Mouse (Mus musculus): ENCODE data around the gene H2-Q7. TPM values are rescaled to one million over a fixed set of nuclear protein-coding genes. Genes with fewer than 3 reads are reported as not detected.
"Not testable (repeated sequence)": the region's sequence is repeated elsewhere in the genome, so short reads cannot be mapped to it uniquely, and the experiment has no call there.

H2-Q7 gene
- 1 to 10 TPM; 5.0 to 5.7 TPM for total RNA-seq (2021)
- 59.2 and 61.8 TPM in 2 replicates for polyA plus RNA-seq (2012; rRNA removed)
- long read RNA-seq, partial matches to known transcripts = 0 of 2 reads
- long read RNA-seq, other reads (novel, unspliced or antisense) = 0 of 2 reads

DNA sequence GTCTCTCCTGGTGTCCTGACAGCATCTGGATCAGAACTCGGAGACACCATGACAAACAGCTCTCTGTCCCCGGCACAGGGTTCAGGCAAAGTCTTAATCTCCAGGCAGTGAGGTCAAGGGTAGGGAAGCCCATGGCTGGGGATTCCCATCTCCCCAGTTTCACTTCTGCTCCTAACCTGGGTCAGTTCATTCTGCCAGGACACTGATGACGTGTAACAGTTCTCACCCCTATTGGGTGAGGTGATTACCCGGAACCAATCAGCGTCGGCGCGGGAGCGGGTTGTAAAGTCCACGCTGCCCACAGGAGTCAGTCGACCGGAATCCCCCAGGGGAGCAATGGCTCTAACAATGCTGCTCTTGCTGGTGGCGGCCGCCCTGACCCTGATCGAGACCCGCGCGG is at the start of gene H2-Q7:
Gene H2-Q7, plus strand, starts transcription at position 271 of the 400 bp plus-strand sequence.
- peak; percentile 89 for DNase-seq

DNA sequence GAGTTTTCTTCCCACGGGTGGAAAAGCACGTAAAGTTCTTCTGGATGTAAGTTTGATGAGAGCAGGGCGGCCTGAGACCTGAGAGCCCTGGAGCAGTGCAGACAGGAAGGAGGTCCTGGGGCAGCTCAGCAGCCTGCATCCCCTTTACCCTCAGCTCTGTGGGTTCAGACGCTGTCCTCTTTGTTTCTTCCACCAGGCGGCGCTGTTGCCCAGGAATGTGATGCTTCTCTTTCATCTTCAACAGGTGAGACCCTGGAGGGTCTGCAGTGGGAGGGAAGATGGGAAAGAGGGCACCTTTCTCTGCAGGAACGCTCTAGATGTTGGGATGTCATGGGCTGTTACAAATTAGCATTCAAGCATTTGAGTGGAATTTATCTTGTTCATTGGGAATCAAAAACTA is 49.2 kb upstream of the H2-Q7 start:
- DNase-seq = not testable (repeated sequence)

DNA sequence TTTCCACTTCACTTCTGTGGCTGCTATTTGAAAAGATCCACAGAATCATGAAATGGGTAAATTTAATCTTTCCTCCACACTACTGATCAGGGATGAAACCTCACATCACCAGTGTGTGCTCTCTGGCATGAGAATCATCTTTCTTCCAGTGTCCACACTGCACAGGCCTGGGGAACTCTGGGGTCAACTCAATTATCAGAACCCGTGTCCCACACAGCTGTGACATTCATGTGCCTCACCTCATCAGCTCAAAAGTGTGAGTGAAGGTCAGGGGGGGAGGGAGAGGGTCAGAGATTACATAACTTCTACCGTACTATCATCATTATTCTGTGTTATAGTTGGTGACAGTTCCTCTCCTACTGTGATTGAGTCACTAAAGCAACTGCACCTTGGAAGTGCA is 46.3 kb upstream of the H2-Q7 start:
- DNase-seq = not testable (repeated sequence)

DNA sequence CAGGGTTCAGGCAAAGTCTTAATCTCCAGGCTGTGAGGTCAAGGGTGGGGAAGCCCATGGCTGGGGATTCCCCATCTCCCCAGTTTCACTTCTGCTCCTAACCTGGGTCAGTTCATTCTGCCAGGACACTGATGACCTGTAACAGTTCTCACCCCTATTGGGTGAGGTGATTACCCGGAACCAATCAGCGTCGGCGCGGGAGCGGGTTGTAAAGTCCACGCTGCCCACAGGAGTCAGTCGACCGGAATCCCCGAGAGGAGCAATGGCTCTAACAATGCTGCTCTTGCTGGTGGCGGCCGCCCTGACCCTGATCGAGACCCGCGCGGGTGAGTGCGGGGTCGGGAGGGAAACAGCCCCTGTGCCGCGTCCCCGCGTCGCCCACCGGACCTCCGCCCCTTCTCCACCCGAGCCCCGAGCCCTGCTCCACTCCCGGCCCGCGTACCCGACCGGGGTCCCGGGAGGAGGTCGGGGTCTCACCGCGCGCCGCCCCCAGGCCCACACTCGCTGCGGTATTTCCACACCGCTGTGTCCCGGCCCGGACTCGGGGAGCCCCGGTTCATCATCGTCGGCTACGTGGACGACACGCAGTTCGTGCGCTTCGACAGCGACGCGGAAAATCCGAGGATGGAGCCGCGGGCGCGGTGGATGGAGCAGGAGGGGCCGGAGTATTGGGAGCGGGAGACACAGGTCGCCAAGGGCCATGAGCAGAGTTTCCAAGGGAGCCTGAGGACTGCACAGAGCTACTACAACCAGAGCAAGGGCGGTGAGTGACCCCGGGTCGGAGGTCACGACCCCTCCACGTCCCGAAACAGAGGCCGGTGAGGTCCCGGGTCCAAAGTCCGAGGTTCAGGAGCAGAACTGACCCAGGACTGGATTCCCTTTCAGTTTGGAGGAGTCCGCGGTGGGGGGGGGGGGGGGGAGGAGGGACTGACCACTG is 44.8 kb upstream of the H2-Q7 start:
- DNase-seq = peak; percentile 54

DNA sequence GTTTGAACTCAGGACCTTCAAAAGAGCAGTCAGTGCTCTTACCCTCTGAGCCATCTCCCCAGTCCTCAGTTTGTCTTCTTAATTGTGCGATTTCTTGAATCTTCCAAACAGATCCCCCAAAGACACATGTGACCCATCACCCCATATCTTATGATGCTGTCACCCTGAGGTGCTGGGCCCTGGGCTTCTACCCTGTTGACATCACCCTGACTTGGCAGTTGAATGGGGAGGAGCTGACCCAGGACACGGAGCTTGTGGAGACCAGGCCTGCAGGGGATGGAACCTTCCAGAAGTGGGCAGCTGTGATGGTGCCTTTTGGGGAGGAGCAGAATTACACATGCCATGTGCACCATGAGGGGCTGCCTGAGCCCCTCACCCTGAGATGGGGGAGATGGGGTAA is 42.0 kb upstream of the H2-Q7 start:
- not testable (repeated sequence) for DNase-seq

DNA sequence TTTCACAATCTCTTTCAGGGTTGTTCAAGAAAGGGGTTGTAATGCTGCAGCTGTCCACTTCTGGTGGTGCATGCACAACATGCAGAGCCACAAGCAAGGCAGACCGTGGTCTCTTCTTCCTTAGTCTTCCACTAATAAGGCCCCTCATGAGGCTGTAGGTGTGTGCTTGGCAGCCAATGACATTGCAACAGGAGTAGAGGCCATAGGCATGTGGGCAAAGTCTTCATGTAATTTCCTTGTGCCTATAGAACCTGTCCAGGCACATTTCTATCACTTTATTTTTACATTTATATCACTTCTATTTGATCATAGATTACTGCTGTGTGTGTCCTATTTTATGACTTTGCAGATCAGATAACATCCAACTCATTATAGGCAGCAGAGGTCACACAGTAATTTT is 25.9 kb upstream of the H2-Q7 start:
- DNase-seq = not testable (repeated sequence)

DNA sequence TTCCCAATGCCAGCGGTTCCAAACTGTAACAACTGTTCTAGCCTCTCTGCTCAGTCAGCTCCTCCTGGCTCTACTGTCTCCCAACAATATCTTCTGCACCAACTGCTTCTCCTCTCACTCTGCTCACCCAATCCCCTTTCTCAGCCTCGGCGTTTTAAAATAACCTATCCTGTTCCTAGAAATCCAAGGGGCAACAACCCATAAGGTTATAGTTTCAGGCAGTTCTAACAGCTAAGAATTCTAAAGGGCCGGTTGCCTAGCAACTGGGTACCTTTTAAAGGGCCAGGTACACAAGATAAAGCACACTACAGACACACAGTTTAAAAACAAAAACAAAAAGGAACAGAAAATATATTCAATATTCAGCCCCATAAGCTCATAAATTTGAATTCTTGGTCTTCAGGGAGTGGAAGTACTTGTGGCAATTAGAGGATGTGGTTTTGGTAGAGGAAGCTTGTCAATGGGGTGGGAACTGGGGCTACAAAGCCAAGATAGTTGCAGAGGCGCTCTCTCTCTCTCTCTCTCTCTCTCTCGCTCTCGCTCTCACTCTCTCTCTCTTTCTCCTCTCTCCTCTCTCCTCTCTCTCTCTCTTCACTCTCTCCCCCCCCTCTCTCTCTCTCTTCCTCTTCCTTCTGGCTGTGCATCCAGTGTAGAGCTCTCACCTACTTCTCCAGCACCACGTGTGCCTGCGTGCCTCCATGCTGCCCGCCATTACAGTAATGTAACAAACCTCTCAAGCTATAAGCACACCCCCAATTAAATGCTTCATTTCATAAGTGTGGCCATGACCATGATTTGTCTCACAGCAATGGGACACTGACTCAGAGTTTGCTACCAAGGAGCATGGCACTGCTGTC is 23.5 kb upstream of the H2-Q7 start:
- not testable (repeated sequence) for DNase-seq

DNA sequence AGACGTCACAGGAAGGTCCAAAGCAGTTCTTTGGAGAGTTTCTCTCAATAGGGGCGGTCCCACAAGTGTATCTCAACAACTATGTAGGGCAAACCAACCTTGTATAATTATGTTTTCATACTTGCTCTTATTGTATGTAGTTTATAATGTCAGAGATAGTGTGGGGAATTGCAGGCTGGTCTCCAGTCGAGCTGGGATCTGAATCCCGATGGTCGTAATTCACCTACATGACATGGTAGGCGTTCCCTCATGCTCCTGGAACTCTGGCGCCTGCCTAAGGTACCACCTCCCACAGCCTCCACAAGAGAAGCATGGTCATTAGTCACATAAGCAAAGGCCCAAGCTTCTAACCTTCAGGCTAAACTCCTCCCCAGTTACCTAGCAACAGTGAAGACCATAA is 20.2 kb upstream of the H2-Q7 start:
- DNase-seq = no peak

DNA sequence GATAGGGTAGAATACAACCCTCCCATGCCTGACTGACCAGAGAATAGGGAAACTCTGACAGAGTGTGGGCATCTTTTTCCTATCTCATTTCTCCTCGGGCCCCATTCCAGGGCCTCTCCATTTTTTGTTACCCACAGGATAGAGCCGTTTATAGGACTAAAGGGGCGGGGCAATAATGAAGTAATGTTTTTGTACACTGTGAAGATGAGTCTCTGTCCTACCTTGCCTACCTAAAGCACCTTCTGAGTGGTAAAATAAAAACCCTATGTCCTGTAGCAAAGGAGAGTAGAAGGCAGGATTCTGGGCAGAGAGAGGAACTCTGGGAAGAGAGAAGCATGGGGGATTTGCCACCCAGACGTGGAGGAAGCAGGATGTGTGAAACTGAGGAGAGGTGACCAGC is 19.4 kb upstream of the H2-Q7 start:
- not testable (repeated sequence) for DNase-seq

DNA sequence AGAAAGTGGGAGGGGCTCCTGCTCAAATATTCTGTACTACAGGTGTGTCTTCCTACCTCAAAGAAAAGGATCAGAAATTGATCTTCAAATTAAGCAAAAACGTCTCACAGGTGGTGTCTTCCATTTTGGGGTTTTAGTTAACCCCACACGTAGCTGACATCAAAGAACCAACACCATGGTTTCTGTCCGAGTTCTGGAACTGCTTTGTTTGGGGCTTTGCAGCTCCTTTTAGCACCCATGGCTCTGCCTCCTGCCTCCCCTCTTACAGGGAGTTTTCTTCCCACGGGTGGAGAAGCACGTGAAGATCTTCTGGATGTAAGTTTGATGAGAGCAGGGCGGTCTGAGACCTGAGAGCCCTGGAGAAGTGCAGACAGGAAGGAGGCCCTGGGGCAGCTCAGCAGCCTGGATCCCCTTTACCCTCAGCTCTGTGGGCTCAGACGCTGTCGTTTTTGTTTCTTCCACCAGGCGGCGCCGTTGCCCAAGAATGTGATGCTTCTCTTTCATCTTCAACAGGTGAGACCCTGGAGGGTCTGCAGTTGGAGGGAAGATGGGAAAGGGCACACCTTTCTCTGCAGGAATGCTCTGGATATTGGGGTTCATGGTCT is 18.6 kb upstream of the H2-Q7 start:
- DNase-seq = peak; percentile 20

DNA sequence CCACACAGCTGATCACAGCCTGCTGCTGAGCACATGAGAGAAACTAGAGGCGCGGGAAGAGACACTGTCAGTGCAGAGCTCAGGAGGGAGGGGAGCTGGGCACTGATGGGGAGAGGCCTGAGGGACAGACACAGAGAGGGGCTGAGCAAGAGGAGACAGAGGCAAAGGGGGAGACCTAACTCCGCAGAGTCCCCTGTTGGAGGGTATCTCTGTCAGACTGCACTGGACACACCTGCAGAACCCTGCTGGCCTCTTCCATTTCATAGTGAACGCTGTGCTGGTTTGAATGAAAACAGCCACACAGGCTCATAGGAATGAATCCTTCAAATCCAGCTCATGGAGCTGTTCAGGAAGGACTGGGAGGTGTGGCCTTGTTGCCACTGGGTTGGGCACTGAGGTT is 17.6 kb upstream of the H2-Q7 start:
- not testable (repeated sequence) for DNase-seq

DNA sequence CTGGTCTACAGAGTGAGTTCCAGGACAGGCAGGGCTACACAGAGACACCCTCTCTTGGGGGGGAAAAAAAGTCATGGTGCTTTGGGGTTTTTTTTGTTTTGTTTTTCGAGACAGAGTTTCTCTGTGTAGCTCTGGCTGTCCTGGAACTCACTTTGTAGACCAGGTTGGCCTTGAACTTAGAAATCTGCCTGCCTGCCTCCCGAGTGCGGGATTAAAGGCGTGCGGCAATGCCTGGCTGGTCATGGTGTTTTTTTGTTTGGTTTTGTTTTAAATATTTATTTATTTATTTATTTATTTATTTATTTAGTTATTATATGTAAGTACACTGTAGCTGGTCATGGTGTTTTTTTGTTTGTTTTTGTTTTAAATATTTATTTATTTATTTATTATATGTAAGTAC is 16.6 kb upstream of the H2-Q7 start:
- not testable (repeated sequence) for DNase-seq

DNA sequence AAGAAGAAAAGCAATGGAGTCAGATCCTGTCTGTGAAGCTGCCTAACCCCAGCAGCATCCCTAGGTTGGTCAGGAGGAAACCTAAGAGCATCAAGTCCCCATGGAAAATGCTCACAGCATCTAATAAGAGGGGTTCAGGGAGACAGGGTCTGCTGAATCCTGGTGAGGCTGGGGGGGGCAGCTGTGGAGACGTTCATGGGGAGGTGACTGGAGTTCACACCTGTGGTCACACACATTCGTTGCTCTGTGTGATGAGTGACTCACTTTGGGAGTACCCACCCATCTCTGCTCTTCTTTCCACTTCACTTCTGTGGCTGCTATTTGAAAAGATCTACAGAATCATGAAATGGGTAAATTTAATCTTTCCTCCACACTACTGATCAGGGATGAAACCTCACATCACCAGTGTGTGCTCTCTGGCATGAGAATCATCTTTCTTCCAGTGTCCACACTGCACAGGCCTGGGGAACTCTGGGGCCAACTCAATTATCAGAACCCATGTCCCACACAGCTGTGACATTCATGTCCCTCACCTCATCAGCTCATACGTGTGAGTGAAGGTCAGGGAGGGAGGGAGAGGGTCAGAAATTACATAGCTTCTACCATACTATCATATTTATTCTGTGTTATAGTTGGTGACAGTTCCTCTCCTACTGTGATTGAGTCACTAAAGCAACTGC is 15.7 kb upstream of the H2-Q7 start:
- not testable (repeated sequence) for DNase-seq

DNA sequence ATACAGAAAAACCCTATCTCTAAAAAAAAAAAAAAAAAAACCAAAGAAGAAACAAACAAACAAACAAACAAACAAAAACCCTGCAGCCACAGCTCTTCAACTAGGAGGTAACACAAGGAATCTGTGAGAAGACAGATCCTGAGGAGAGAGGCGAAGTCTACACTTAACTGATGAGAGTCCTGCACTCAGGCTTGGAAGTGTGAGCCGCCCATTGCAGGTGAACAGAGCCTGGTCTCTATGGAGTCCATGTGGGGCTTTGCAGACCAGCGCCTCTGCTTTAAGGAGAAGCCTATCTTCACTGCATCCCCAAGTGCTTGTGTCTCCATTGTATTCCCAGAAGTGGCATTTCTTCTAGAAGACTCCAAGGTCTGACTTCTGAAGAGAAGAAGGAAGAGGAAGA is 14.8 kb upstream of the H2-Q7 start:
- not testable (repeated sequence) for DNase-seq

DNA sequence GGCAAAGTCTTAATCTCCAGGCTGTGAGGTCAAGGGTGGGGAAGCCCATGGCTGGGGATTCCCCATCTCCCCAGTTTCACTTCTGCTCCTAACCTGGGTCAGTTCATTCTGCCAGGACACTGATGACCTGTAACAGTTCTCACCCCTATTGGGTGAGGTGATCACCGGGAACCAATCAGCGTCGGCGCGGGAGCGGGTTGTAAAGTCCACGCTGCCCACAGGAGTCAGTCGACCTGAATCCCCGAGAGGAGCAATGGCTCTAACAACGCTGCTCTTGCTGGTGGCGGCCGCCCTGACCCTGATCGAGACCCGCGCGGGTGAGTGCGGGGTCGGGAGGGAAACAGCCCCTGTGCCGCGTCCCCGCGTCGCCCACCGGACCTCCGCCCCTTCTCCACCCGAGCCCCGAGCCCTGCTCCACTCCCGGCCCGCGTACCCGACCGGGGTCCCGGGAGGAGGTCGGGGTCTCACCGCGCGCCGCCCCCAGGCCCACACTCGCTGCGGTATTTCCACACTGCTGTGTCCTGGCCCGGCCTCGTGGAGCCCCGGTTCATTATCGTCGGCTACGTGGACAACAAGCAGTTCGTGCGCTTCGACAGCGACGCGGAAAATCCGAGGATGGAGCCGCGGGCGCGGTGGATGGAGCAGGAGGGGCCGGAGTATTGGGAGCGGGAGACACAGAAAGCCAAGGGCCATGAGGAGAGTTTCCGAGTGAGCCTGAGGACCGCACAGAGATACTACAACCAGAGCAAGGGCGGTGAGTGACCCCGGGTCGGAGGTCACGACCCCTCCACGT is 14.1 kb upstream of the H2-Q7 start, which contains the start of gene H2-Q6:
Gene H2-Q6, plus strand, starts transcription at position 227 of the 793 bp plus-strand sequence.
- peak; percentile 81 for DNase-seq

DNA sequence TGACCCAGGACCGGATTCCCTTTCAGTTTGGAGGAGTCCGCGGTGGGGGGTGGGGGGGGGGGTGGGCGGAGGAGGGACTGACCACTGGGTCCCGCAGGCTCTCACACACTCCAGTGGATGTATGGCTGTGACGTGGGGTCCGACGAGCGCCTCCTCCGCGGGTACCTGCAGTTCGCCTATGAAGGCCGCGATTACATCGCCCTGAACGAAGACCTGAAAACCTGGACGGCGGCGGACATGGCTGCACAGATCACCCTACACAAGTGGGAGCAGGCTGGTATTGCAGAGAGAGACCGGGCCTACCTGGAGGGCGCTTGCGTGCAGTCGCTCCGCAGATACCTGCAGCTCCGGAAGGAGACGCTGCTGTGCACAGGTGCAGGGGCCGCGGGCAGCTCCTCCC is 13.5 kb upstream of the H2-Q7 start:
- not testable (repeated sequence) for DNase-seq

DNA sequence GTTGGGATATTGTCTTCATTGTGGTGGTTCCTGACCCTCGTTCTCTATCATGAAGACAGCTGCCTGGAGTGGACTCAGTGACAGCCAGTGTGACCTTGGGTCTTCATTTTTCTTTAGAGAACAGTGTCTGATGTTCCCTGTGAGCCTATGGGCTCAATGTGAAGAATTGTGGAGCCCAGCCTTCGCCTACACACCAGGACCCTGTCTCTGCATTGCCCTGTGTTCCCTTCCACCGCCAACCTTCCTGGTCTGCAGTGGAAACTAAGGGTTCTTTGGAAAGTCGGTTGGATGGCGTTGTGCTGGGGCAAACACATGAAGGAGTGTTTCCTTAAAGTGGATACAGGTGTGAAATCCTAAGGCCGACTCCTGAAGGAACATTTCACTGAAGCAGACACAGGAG is 10.1 kb upstream of the H2-Q7 start:
- not testable (repeated sequence) for DNase-seq

DNA sequence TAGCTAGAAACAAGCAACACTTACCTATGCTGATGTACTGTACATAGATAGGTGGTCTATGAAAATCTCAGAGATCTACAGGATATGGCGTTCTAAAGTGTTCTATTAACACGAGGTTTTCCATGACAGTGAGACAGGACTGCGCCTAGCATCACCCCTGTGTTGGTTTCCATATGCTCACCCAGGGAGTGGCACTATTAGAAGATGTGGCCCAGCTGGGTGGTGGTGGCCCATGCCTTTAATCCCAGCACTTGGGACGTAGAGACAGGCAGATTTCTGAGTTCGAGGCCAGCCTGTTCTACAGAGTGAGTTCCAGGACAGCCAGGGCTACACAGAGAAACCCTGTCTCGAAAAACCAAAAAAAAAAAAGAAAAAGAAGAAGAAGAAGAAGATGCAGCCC is 8.3 kb upstream of the H2-Q7 start:
- not testable (repeated sequence) for DNase-seq

DNA sequence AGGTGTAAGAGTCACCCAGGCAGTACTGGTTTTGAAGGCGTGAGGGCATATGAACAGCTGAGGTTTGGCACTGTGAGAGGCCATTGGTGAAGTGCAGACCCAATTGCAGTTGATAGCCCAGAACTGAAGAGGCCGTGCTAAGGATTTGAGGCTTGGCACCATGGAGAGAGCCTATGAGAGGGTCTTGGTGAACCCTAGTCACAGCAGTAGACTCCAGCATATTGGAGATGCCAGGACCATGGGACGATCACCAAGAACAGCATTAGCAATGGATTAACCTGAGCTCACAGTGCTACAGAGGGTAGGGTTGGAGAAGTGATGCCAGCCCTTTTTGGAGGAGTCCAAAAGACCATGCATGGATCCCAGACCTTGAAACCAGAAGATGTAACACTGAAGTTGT is 6.8 kb upstream of the H2-Q7 start:
- DNase-seq = not testable (repeated sequence)

DNA sequence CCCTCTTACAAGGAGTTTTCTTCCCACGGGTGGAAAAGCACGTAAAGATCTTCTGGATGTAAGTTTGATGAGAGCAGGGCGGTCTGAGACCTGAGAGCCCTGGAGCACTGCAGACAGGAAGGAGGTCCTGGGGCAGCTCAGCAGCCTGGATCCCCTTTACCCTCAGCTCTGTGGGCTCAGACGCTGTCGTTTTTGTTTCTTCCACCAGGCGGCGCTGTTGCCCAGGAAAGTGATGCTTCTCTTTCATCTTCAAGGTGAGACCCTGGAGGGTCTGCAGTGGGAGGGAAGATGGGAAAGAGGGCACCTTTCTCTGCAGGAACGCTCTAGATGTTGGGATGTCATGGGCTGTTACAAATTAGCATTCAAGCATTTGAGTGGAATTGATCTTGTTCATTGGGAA is 4.1 kb upstream of the H2-Q7 start:
- DNase-seq = not testable (repeated sequence)

DNA sequence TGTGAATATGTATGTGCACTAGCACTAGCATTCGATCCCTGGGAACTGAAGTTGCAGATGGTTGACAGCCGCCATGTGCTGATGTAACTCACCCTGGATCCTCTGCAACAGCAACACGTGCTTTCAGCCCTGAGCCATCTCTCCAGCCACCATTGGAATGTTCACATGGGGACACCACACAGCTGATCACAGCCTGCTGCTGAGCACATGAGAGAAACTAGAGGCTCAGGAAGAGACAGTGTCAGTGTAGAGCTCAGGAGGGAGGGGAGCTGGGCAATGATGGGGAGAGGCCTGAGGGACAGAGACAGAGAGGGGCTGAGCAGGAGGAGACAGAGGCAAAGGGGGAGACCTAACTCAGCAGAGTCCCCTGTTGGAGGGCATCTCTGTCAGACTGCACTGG is 3.4 kb upstream of the H2-Q7 start:
- DNase-seq = not testable (repeated sequence)

All from adrenal gland, adult 2 months (tissue).